In the genomic region with DNA sequence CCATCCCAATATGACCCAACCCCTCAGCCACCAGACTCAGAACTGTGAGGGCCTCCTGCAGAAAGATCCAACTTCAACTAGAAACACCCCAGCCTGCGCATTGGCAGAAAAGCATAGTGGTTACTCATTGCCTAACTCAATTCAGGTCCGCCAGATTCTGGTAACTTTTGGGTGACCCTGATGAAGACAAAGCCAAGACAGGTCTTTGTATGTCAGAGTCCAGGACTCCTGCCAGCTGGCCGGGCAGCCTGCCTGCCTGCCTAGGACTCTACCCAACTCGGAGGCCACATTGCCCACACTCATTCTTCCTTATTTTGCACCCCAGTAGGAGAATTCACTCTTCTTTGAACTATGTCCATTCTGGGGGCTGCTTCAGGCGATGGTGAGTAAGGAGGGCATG, we compare ENCODE assay signal across 8 mouse cellular contexts. TPM values are rescaled to one million over a fixed set of nuclear protein-coding genes. Genes with fewer than 3 reads are reported as not detected.
DNase-seq lines count a peak whose midpoint lies in the region; ATAC-seq and TF ChIP-seq lines count a peak whose summit lies in the region.

A gene (plus strand): TSS at position 178 of the 400 bp plus-strand sequence.

- no peak within 1 kb of the TSS; the same call in 1 of the 2 replicates for H3K4me3 ChIP-seq in liver, adult 2 months (ENCODE audit: insufficient read depth, low read depth, low read length)
- peak within 1 kb of the TSS; percentile 49 for H3K4me3 ChIP-seq in hindbrain, embryonic 10.5 days
- peak within 1 kb of the TSS; percentile 42 for H3K4me3 ChIP-seq in limb, embryonic 12.5 days (replicated peaks)
- peak within 1 kb of the TSS; percentile 7 for H3K4me3 ChIP-seq in stomach, embryonic 14.5 days (ENCODE audit: low read depth, low read length)

- H3K9ac ChIP-seq in liver, adult 2 months (ENCODE audit: low read depth, low read length), result no peak within 1 kb of the TSS
- peak within 1 kb of the TSS; percentile 50; the same call in 1 of the 2 replicates for H3K9ac ChIP-seq in limb, embryonic 12.5 days (replicated peaks)
- no peak within 1 kb of the TSS for H3K9ac ChIP-seq in stomach, embryonic 14.5 days (replicated peaks; ENCODE audit: low read depth, low read length)

- TF ChIP-seq POLR2A in liver, adult 2 months (IDR thresholded peaks at IDR 0.05; ENCODE audit: extremely low read depth, insufficient read depth, low read length), result no peak

- H3K27ac ChIP-seq in liver, adult 2 months (replicated peaks; ENCODE audit: insufficient read depth, low read depth, low read length), result no peak within 1 kb of the TSS
- H3K27ac ChIP-seq in hindbrain, embryonic 10.5 days, result peak within 1 kb of the TSS; percentile 70
- H3K27ac ChIP-seq in limb, embryonic 12.5 days, result no peak within 1 kb of the TSS
- H3K27ac ChIP-seq in stomach, embryonic 14.5 days (ENCODE audit: low read length), result no peak within 1 kb of the TSS

- no peaks in the 10 kb centered on the region for H3K79me2 ChIP-seq in liver, adult 2 months (ENCODE audit: control insufficient read depth, insufficient read depth, low read length)

- 14% methylated on average over 5 of the region's 5 CpGs for WGBS in liver, adult 2 months
- WGBS in hindbrain, embryonic 10.5 days, result 5% methylated on average over 5 of the region's 5 CpGs
- WGBS in limb, embryonic 12.5 days, result 35% methylated on average over 5 of the region's 5 CpGs
- 37% methylated on average over 5 of the region's 5 CpGs for WGBS in stomach, embryonic 14.5 days

- H3K27me3 ChIP-seq in liver, adult 2 months (ENCODE audit: control insufficient read depth, insufficient read depth, low read length), result peaks cover 27% of the 10 kb centered on the region
- peaks cover 100% of the 10 kb centered on the region for H3K27me3 ChIP-seq in hindbrain, embryonic 10.5 days (ENCODE audit: insufficient read depth, poor library complexity, severe bottlenecking)
- H3K27me3 ChIP-seq in limb, embryonic 12.5 days, result peaks cover 93% of the 10 kb centered on the region
- peaks cover 77% of the 10 kb centered on the region for H3K27me3 ChIP-seq in stomach, embryonic 14.5 days (ENCODE audit: control insufficient read depth, insufficient read depth, low read length)

- H3K9me3 ChIP-seq in hindbrain, embryonic 10.5 days, result no peaks in the 10 kb centered on the region
- no peaks in the 10 kb centered on the region for H3K9me3 ChIP-seq in limb, embryonic 12.5 days
- no peaks in the 10 kb centered on the region for H3K9me3 ChIP-seq in stomach, embryonic 14.5 days (ENCODE audit: control insufficient read depth, low read depth, low read length)

- no peak for ATAC-seq in limb, embryonic 12.5 days (ENCODE audit: insufficient number of reproducible peaks, insufficient read depth, low FRiP score, low TSS enrichment, low read depth)
- ATAC-seq in stomach, embryonic 14.5 days (ENCODE audit: insufficient number of reproducible peaks, insufficient read depth, low FRiP score, low read depth), result no peak

- no peaks in the 10 kb centered on the region for H3K36me3 ChIP-seq in liver, adult 2 months (ENCODE audit: control insufficient read depth, insufficient read depth, low read length)
- H3K36me3 ChIP-seq in hindbrain, embryonic 10.5 days, result no peaks in the 10 kb centered on the region
- no peaks in the 10 kb centered on the region for H3K36me3 ChIP-seq in limb, embryonic 12.5 days
- no peaks in the 10 kb centered on the region for H3K36me3 ChIP-seq in stomach, embryonic 14.5 days (ENCODE audit: control insufficient read depth, insufficient read depth, low read length)

- no peak for TF ChIP-seq CTCF in liver, adult 2 months (IDR thresholded peaks at IDR 0.05; ENCODE audit: low read depth, low read length)

- peak; percentile 86 for DNase-seq in liver, adult 2 months (ENCODE audit: extremely low read depth, low read depth, low spot score)
- DNase-seq in liver, result no peak
- DNase-seq in hindbrain, embryonic 10.5 days (ENCODE audit: low spot score), result peak; percentile 32
- no peak for DNase-seq in spleen, adult 18-20 months
- DNase-seq in spleen, postnatal 10 days (ENCODE audit: low spot score in 2 of 2), result no peak
- no peak for DNase-seq in gastrocnemius, postnatal 25 days

- H3K4me1 ChIP-seq in liver, adult 2 months (ENCODE audit: control insufficient read depth, insufficient read depth, low read length), result peaks cover 2% of the 10 kb centered on the region; the same call in 1 of the 2 replicates
- peaks cover 14% of the 10 kb centered on the region for H3K4me1 ChIP-seq in hindbrain, embryonic 10.5 days (replicated peaks)
- H3K4me1 ChIP-seq in limb, embryonic 12.5 days (replicated peaks), result peaks cover 37% of the 10 kb centered on the region
- no peaks in the 10 kb centered on the region for H3K4me1 ChIP-seq in stomach, embryonic 14.5 days (ENCODE audit: control insufficient read depth, insufficient read depth, low read length)

- H3K4me2 ChIP-seq in limb, embryonic 12.5 days, result peak within 1 kb of the TSS; percentile 86
- H3K4me2 ChIP-seq in stomach, embryonic 14.5 days (replicated peaks; ENCODE audit: low read depth, low read length), result peak within 1 kb of the TSS; percentile 19; the same call in 1 of the 2 replicates

RNA-seq across cellular contexts. Expression of the gene that starts here (rescaled TPM):
- total RNA-seq in liver, adult 2 months (2014; rRNA removed), result not detected in 2 replicates
- polyA plus RNA-seq in liver, adult 2 months (2012; rRNA removed), result not detected in 2 replicates
- not detected in 2 replicates for polyA plus RNA-seq in hindbrain, embryonic 10.5 days (2016; fragmentation: Nextera tagmentation; extraction: Ambion mirVana)
- polyA plus RNA-seq in limb, embryonic 12.5 days (2016; fragmentation: Nextera tagmentation; extraction: Ambion mirVana), result 0.38 and 0.51 TPM in 2 replicates
- polyA plus RNA-seq in stomach, embryonic 14.5 days (2014; fragmentation: Nextera tagmentation; extraction: Ambion mirVana), result 0.10 TPM in 1 of 2 replicates, not detected in the other
- total RNA-seq in gastrocnemius, postnatal 25 days (2021), result under 1 TPM in 1 of 2 experiments, not detected in 1; 0.27 TPM

Comparison
In these comparisons a context has a peak if more than half of its experiments do, and no peak if none do; other contexts are left out.
1. Peak in DNase-seq in liver, adult 2 months; RNA of the gene not detected or under 1 TPM.
2. Peak in DNase-seq, H3K4me3 ChIP-seq and H3K27ac ChIP-seq in hindbrain, embryonic 10.5 days; RNA of the gene not detected or under 1 TPM.